Mouse (Mus musculus) gastrocnemius, postnatal 25 days (tissue): Measurements from ENCODE around the gene Pih1h3b. TPM values are rescaled to one million over a fixed set of nuclear protein-coding genes. Genes with fewer than 3 reads are reported as not detected.

ENCODE experiments used
- DNase-seq: peaks from one replicate; pipeline ENCODE4 v3.0.0; 2022
- long read RNA-seq, 2 experiments: library from polyadenylated mRNA; stranded (forward); transcript quantifications; one replicate each; pipeline ENCODE4 v2.0.0; 2021
- total RNA-seq, 2 experiments: library from RNA; stranded (reverse); gene quantifications; 1 replicate in 1 of 2; 2 replicates in 1 of 2; pipeline ENCODE4 v1.2.3; 2021

Gene Pih1h3b
- not detected for total RNA-seq
- long read RNA-seq, experiment 1, result 0 reads
- long read RNA-seq, experiment 2, result 0 reads

- DNase-seq, result peak; percentile 43
These were observed at the start of gene Pih1h3b, which contains the start of gene Nup62cl for GRCm38 (mm10) chrX:140062135-140062975. Gene Pih1h3b (plus strand): TSS chrX:140062879. Gene Nup62cl (minus strand): TSS chrX:140062712.

GRCm38 (mm10) chrX:140060886-140061874 is 1.5 kb upstream of the Pih1h3b start:
- no peak for DNase-seq

DNA sequence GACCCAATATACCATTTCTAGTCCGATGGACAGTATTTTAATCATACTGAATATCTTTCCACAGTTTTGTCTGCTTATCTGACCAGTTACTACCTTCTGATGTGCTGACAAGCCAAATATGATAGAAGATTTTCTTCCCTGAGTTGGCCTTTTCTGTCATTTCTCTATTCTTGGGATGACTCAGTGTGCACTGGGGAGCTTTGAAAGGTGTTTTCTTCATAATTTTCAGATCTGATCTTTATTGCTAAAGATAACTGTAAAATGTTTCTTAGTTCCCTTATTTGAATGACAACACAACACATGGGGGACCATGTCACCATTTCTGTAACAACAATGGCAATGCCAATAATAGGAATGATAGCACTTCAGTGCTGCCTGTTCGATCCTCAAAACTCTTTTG is 19.9 kb downstream of the Pih1h3b start:
- DNase-seq, result no peak

DNA sequence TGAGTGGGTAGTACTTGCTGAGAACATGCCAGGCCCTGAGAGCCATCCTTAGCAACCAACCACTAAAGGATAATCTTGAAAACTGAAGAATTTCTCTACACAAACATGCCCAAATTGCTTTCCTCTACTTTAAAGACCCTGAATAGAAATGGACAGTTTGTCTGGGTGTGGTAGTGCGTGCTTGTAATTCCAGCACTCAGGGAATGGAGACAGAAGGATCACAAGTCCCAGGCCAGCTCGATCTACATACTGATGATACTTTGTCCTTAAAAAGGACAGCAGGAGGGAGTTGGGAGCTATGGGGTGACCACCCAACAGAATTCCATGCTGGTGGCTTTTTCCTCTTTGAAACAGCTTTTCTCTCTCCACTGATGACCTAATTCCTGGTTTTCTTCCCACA is 31.4 kb downstream of the Pih1h3b start:
- DNase-seq, result no peak

Other genes with a start within 250 kb of the Pih1h3b start
- 1 to 10 TPM; 5.1 to 6.1 TPM for gene Morc4, start 191.2 kb upstream of the Pih1h3b start, total RNA-seq
- 1 to 10 TPM; 5.3 to 5.8 TPM for gene Rbm41, start 64.3 kb upstream of the Pih1h3b start, total RNA-seq
- under 1 TPM; 0.13 to 0.38 TPM for gene Nup62cl, start 167 bp upstream of the Pih1h3b start, total RNA-seq